8 mouse cellular contexts compared by ENCODE assay signal in the genomic region with DNA sequence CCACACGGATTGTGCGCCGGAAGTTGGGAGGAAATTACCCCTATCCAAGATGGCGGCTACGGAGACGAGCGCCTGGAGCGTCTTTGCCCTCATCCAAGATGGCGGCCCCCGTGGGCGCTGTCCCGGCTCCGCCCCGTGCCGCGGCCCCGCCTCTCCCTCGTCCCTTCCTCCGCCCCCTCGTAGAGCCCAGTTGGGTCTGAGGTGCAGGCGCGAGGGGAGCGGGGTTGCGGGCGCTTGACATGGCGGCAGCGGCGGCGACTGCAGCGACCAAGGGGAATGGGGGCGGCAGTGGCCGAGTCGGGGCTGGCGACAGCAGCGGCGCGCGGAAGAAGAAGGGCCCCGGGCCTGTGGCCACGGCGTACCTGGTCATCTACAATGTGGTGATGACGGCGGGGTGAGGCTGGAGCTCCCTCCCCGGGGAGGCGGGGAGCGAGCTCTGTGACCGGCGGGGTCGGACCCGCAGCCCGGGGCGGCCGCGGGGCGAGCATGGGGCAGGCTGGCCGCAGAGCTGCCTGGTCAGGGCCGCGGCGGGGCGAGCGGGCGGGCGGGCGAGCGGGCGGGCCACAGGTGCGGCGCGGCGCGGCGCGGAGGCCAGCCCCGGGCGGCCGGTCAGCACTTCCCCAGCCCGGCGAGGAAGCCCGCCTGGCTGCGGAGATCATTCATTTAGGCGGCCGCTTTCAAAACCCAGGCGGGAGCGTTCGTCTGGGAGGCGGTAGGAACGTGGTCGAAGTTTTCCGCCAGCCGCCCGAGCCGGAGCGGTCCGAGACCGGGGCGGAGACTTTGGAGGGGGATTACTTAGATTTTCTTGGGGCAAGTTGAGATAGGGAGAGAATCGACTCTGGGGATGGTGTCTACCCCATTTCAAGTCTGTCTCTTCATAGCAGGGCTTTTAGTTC. TPM values are rescaled to one million over a fixed set of nuclear protein-coding genes. Genes with fewer than 3 reads are reported as not detected.
A peak's percentile ranks its signal among the peaks of the same experiment; 100 is the strongest.
DNase-seq lines count a peak whose midpoint lies in the region; ATAC-seq and TF ChIP-seq lines count a peak whose summit lies in the region.

A gene (plus strand): TSS at position 187 of the 896 bp plus-strand sequence.

- H3K79me2 ChIP-seq in heart, adult 2 months (replicated peaks; ENCODE audit: control insufficient read depth, insufficient read depth, low read length) = no peaks in the 10 kb centered on the region

- peak within 1 kb of the TSS; percentile 64 for H3K4me2 ChIP-seq in embryonic facial prominence, embryonic 13.5 days
- peak within 1 kb of the TSS; percentile 70 for H3K4me2 ChIP-seq in limb, embryonic 13.5 days (replicated peaks)
- H3K4me2 ChIP-seq in midbrain, embryonic 16.5 days (ENCODE audit: low read length) = peak within 1 kb of the TSS; percentile 74

- H3K4me3 ChIP-seq in embryonic facial prominence, embryonic 13.5 days = peak within 1 kb of the TSS; percentile 66
- H3K4me3 ChIP-seq in heart, adult 2 months = peak within 1 kb of the TSS; percentile 97
- peak within 1 kb of the TSS; percentile 89 for H3K4me3 ChIP-seq in limb, embryonic 13.5 days
- H3K4me3 ChIP-seq in midbrain, embryonic 16.5 days (ENCODE audit: low read depth, low read length) = peak within 1 kb of the TSS; percentile 93

- intact Hi-C loops in heart, adult 2 months (cut with DNase I) = loop anchor here (10.0 kb wide), 1 partner anchor 1838 kb away; a partner anchor contains a TSS

- no peaks in the 10 kb centered on the region for H3K9me3 ChIP-seq in embryonic facial prominence, embryonic 13.5 days
- no peaks in the 10 kb centered on the region; the same call in 1 of the 2 replicates for H3K9me3 ChIP-seq in limb, embryonic 13.5 days
- H3K9me3 ChIP-seq in midbrain, embryonic 16.5 days (replicated peaks; ENCODE audit: control insufficient read depth, low read length, poor library complexity, severe bottlenecking) = no peaks in the 10 kb centered on the region

- peaks cover 22% of the 10 kb centered on the region for H3K27me3 ChIP-seq in embryonic facial prominence, embryonic 13.5 days
- no peaks in the 10 kb centered on the region for H3K27me3 ChIP-seq in heart, adult 2 months (ENCODE audit: control insufficient read depth, insufficient read depth, low read length)
- peaks cover 21% of the 10 kb centered on the region for H3K27me3 ChIP-seq in limb, embryonic 13.5 days
- peaks cover 16% of the 10 kb centered on the region for H3K27me3 ChIP-seq in midbrain, embryonic 16.5 days (ENCODE audit: control insufficient read depth, insufficient read depth, low read depth, low read length)

- ATAC-seq in embryonic facial prominence, embryonic 13.5 days (ENCODE audit: insufficient number of reproducible peaks, insufficient read depth, low FRiP score, low TSS enrichment, low read depth) = peak; percentile 99
- ATAC-seq in limb, embryonic 13.5 days (ENCODE audit: low FRiP score, low read depth) = peak; percentile 98
- ATAC-seq in midbrain, embryonic 16.5 days = peak; percentile 98

- H3K36me3 ChIP-seq in embryonic facial prominence, embryonic 13.5 days = peaks cover 17% of the 10 kb centered on the region
- no peaks in the 10 kb centered on the region for H3K36me3 ChIP-seq in heart, adult 2 months (ENCODE audit: control insufficient read depth, insufficient read depth, low read length)
- peaks cover 7% of the 10 kb centered on the region for H3K36me3 ChIP-seq in limb, embryonic 13.5 days
- 0 out of 2 replicates have a peak, but pooled peaks cover 2% of the 10 kb centered on the region for H3K36me3 ChIP-seq in midbrain, embryonic 16.5 days (ENCODE audit: control insufficient read depth, insufficient read depth, low read length)

- under 1% methylated on average over 83 of the region's 97 CpGs for WGBS in embryonic facial prominence, embryonic 13.5 days
- under 1% methylated on average over 91 of the region's 97 CpGs for WGBS in heart, adult 2 months
- WGBS in limb, embryonic 13.5 days = under 1% methylated on average over 83 of the region's 97 CpGs
- WGBS in midbrain, embryonic 16.5 days = under 1% methylated on average over 71 of the region's 97 CpGs

- TF ChIP-seq EP300 in heart, adult 2 months (IDR thresholded peaks at IDR 0.05; ENCODE audit: insufficient read depth, low read depth, low read length) = no peak

- peak within 1 kb of the TSS; percentile 80 for H3K9ac ChIP-seq in embryonic facial prominence, embryonic 13.5 days
- peak within 1 kb of the TSS; percentile 97 for H3K9ac ChIP-seq in heart, adult 2 months (ENCODE audit: low read depth, low read length)
- H3K9ac ChIP-seq in limb, embryonic 13.5 days = peak within 1 kb of the TSS; percentile 86
- peak within 1 kb of the TSS; percentile 93 for H3K9ac ChIP-seq in midbrain, embryonic 16.5 days (ENCODE audit: low read depth, low read length)

- peak; percentile 78 for TF ChIP-seq POLR2A in heart, adult 2 months (IDR thresholded peaks at IDR 0.05; ENCODE audit: insufficient read depth, low read depth, low read length)

- no peak for TF ChIP-seq CTCF in heart, adult 2 months (IDR thresholded peaks at IDR 0.05)

- H3K4me1 ChIP-seq in embryonic facial prominence, embryonic 13.5 days = no peaks in the 10 kb centered on the region
- H3K4me1 ChIP-seq in heart, adult 2 months (ENCODE audit: control insufficient read depth, insufficient read depth, low read length) = no peaks in the 10 kb centered on the region
- no peaks in the 10 kb centered on the region for H3K4me1 ChIP-seq in limb, embryonic 13.5 days
- peaks cover 8% of the 10 kb centered on the region; the same call in 1 of the 2 replicates for H3K4me1 ChIP-seq in midbrain, embryonic 16.5 days (ENCODE audit: control insufficient read depth, insufficient read depth, low read length)

- DNase-seq in 3134 (ENCODE audit: extremely low read depth, insufficient read length, low spot score) = peak; percentile 95
- DNase-seq in adrenal gland, postnatal 36 days = peak; percentile 97 to 98
- DNase-seq in heart, adult 2 months = peak; percentile 96 to 97
- peak; percentile 96 to 97 for DNase-seq in kidney, adult 8-10 months
- peak; percentile 87 to 95 for DNase-seq in spleen, postnatal 10 days (ENCODE audit: low spot score in 2 of 2)

- H3K27ac ChIP-seq in embryonic facial prominence, embryonic 13.5 days = peak within 1 kb of the TSS; percentile 71
- H3K27ac ChIP-seq in heart, adult 2 months = peak within 1 kb of the TSS; percentile 81
- peak within 1 kb of the TSS; percentile 78 for H3K27ac ChIP-seq in limb, embryonic 13.5 days
- peak within 1 kb of the TSS; percentile 86 for H3K27ac ChIP-seq in midbrain, embryonic 16.5 days (ENCODE audit: low read length)

RNA-seq across cellular contexts. Expression of the gene that starts here (rescaled TPM):
- total RNA-seq in adrenal gland, postnatal 36 days (2021) = 10 to 100 TPM; 49.2 to 52.9 TPM
- polyA plus RNA-seq in embryonic facial prominence, embryonic 13.5 days (2015; fragmentation: Nextera tagmentation; extraction: Ambion mirVana) = 87.5 and 87.8 TPM in 2 replicates
- total RNA-seq in heart, adult 2 months (2021) = 10 to 100 TPM in 1 of 2 experiments, 1 to 10 TPM in 1; 7.2 to 12.4 TPM
- 13.2 and 17.0 TPM in 2 replicates for polyA plus RNA-seq in heart, adult 2 months (2012; rRNA removed)
- polyA plus RNA-seq in limb, embryonic 13.5 days (2015; fragmentation: Nextera tagmentation; extraction: Ambion mirVana) = 79.2 and 83.5 TPM in 2 replicates
- 40.4 and 44.0 TPM in 2 replicates for polyA plus RNA-seq in midbrain, embryonic 16.5 days (2015; fragmentation: Nextera tagmentation; extraction: Ambion mirVana)

Comparison
In these comparisons a context has a peak if more than half of its experiments do, and no peak if none do; other contexts are left out.
1. Peak in every context shown above with its lines: DNase-seq, ATAC-seq, H3K4me3 ChIP-seq and H3K27ac ChIP-seq.